Comparison of ENCODE assay signal across 18 mouse cellular contexts in genomic region chr6:58160852-58161251, GRCm38 (mm10). TPM values are rescaled to one million over a fixed set of nuclear protein-coding genes. Genes with fewer than 3 reads are reported as not detected.
"Had no signal": no experiment of that assay in that cellular context is flagged by ENCODE, and none has a peak within 500 bp of the region (broad histone marks: within the 10 kb centered on the region; RNA-seq: fewer than 3 reads in every experiment).

No protein-coding gene starts in this region.

- H3K27ac ChIP-seq: left cerebral cortex, adult 2 months; limb, embryonic 12.5 days; liver, embryonic 13.5 days; lung, embryonic 15.5 days; macrophage; neural tube, embryonic 12.5 days had no signal

- H3K4me2 ChIP-seq: limb, embryonic 12.5 days; liver, embryonic 13.5 days; lung, embryonic 15.5 days; neural tube, embryonic 12.5 days had no signal

- ATAC-seq: liver, postnatal 0 days had no signal

- H3K36me3 ChIP-seq: limb, embryonic 12.5 days; liver, embryonic 13.5 days; lung, embryonic 15.5 days; neural tube, embryonic 12.5 days had no signal

- H3K4me3 ChIP-seq: left cerebral cortex, adult 2 months; limb, embryonic 12.5 days; liver, embryonic 13.5 days; lung, embryonic 15.5 days; megakaryocyte, embryonic 14.5 days; neural tube, embryonic 12.5 days had no signal

- H3K27me3 ChIP-seq: limb, embryonic 12.5 days; liver, embryonic 13.5 days; lung, embryonic 15.5 days; megakaryocyte, embryonic 14.5 days; neural tube, embryonic 12.5 days had no signal

- H3K4me1 ChIP-seq: limb, embryonic 12.5 days; liver, embryonic 13.5 days; lung, embryonic 15.5 days; megakaryocyte, embryonic 14.5 days; neural tube, embryonic 12.5 days had no signal

- H3K9ac ChIP-seq: limb, embryonic 12.5 days; liver, embryonic 13.5 days; liver, postnatal 0 days; lung, embryonic 15.5 days; neural tube, embryonic 12.5 days had no signal

- H3K9me3 ChIP-seq: limb, embryonic 12.5 days; lung, embryonic 15.5 days had no signal

- DNase-seq: kidney, adult 18-20 months; kidney, postnatal 25 days; liver; liver, embryonic 13.5 days; liver, postnatal 0 days; lung, postnatal 14 days; thymus, postnatal 4 days had no signal

RNA-seq across cellular contexts. Expression of gene Vmn1r27, which starts 57.8 kb away (rescaled TPM):
- total RNA-seq: layer of hippocampus, postnatal 25 days; left cerebral cortex, adult 2 months; left cerebral cortex, postnatal 14 days; monocyte, adult 5-6 weeks had no signal
- polyA plus RNA-seq: kidney, embryonic 16.5 days; limb, embryonic 12.5 days; liver, embryonic 13.5 days; liver, postnatal 0 days; lung, embryonic 15.5 days; macrophage; neural tube, embryonic 12.5 days; testis, adult 2 months had no signal
